Comparison of ENCODE assay signal across 7 mouse cellular contexts in the genomic region with DNA sequence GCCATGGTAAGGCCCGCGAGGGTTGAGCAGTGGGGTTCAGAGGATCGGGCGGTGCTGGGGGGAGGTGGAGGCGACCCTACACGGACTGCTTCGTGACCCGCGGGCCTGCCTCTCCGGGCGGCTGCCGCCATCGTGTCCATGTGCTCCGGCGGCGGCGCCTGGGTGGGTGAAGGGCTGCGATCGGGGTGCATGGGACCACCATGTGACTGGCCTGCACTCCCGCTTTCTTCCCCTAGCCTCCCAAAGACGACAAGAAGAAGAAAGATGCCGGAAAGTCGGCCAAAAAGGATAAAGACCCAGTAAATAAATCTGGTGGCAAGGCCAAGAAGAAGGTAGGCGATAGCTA. TPM values are rescaled to one million over a fixed set of nuclear protein-coding genes. Genes with fewer than 3 reads are reported as not detected.
DNase-seq lines count a peak whose midpoint lies in the region; ATAC-seq and TF ChIP-seq lines count a peak whose summit lies in the region.

No protein-coding gene starts in this region.

- H3K27ac ChIP-seq in lung, postnatal 0 days (ENCODE audit: low read length): peak overlapping the region; percentile 90
- peak overlapping the region; percentile 95 for H3K27ac ChIP-seq in limb, embryonic 12.5 days
- peak overlapping the region; percentile 95 for H3K27ac ChIP-seq in stomach, embryonic 14.5 days (ENCODE audit: low read length)

- no peak for DNase-seq in lung, postnatal 0 days (ENCODE audit: low spot score)
- DNase-seq in lung, postnatal 10 days: no peak
- no peak for DNase-seq in embryo, embryonic 11 days

- peaks cover 26% of the 10 kb centered on the region for H3K36me3 ChIP-seq in lung, postnatal 0 days (ENCODE audit: insufficient read depth, low read length)
- peaks cover 73% of the 10 kb centered on the region for H3K36me3 ChIP-seq in erythroblast, embryonic 14.5 days (ENCODE audit: control insufficient read depth)
- peaks cover 71% of the 10 kb centered on the region for H3K36me3 ChIP-seq in limb, embryonic 12.5 days
- H3K36me3 ChIP-seq in stomach, embryonic 14.5 days (ENCODE audit: control insufficient read depth, insufficient read depth, low read length): peaks cover 65% of the 10 kb centered on the region

- H3K9ac ChIP-seq in lung, postnatal 0 days (replicated peaks; ENCODE audit: low read depth): peak overlapping the region; percentile 89
- H3K9ac ChIP-seq in limb, embryonic 12.5 days (replicated peaks): peak overlapping the region; percentile 86
- peak overlapping the region; percentile 84 for H3K9ac ChIP-seq in stomach, embryonic 14.5 days (replicated peaks; ENCODE audit: low read depth, low read length)

- H3K4me3 ChIP-seq in lung, postnatal 0 days (ENCODE audit: low read depth, low read length): peak overlapping the region; percentile 79
- H3K4me3 ChIP-seq in erythroblast, embryonic 14.5 days (replicated peaks): peak overlapping the region; percentile 66
- peak overlapping the region; percentile 84 for H3K4me3 ChIP-seq in limb, embryonic 12.5 days (replicated peaks)
- H3K4me3 ChIP-seq in stomach, embryonic 14.5 days (ENCODE audit: low read depth, low read length): peak overlapping the region; percentile 77

- under 1% methylated on average over 24 of the region's 24 CpGs for WGBS in lung, postnatal 0 days
- WGBS in limb, embryonic 12.5 days: under 1% methylated on average over 24 of the region's 24 CpGs
- WGBS in stomach, embryonic 14.5 days: under 1% methylated on average over 24 of the region's 24 CpGs

- TF ChIP-seq CTCF in lung, postnatal 0 days (IDR thresholded peaks at IDR 0.05): no peak

- H3K4me1 ChIP-seq in lung, postnatal 0 days (ENCODE audit: insufficient read depth, low read depth, low read length): peaks cover 3% of the 10 kb centered on the region; the same call in 1 of the 2 replicates
- peaks cover 54% of the 10 kb centered on the region for H3K4me1 ChIP-seq in erythroblast, embryonic 14.5 days (ENCODE audit: control insufficient read depth)
- peaks cover 9% of the 10 kb centered on the region for H3K4me1 ChIP-seq in limb, embryonic 12.5 days (replicated peaks)
- H3K4me1 ChIP-seq in stomach, embryonic 14.5 days (ENCODE audit: control insufficient read depth, insufficient read depth, low read length): no peaks in the 10 kb centered on the region

- no peak for TF ChIP-seq EP300 in lung, postnatal 0 days (IDR thresholded peaks at IDR 0.05)

- H3K9me3 ChIP-seq in lung, postnatal 0 days (ENCODE audit: low read length): no peaks in the 10 kb centered on the region
- H3K9me3 ChIP-seq in erythroblast, embryonic 14.5 days (ENCODE audit: control insufficient read depth, low read length): no peaks in the 10 kb centered on the region
- H3K9me3 ChIP-seq in limb, embryonic 12.5 days: no peaks in the 10 kb centered on the region
- H3K9me3 ChIP-seq in stomach, embryonic 14.5 days (ENCODE audit: control insufficient read depth, low read depth, low read length): no peaks in the 10 kb centered on the region

- no peaks in the 10 kb centered on the region for H3K27me3 ChIP-seq in lung, postnatal 0 days (replicated peaks; ENCODE audit: insufficient read depth, low read length)
- H3K27me3 ChIP-seq in erythroblast, embryonic 14.5 days (ENCODE audit: control insufficient read depth): no peaks in the 10 kb centered on the region
- no peaks in the 10 kb centered on the region for H3K27me3 ChIP-seq in limb, embryonic 12.5 days
- H3K27me3 ChIP-seq in stomach, embryonic 14.5 days (ENCODE audit: control insufficient read depth, insufficient read depth, low read length): no peaks in the 10 kb centered on the region

- peak overlapping the region; percentile 56 for H3K4me2 ChIP-seq in lung, postnatal 0 days (replicated peaks; ENCODE audit: low read depth, low read length)
- peak overlapping the region; percentile 80 for H3K4me2 ChIP-seq in limb, embryonic 12.5 days
- peak overlapping the region; percentile 70 for H3K4me2 ChIP-seq in stomach, embryonic 14.5 days (replicated peaks; ENCODE audit: low read depth, low read length)

- ATAC-seq in lung, postnatal 0 days: peak; percentile 33; the same call in 1 of the 2 replicates
- no peak; the same call in 1 of the 2 replicates for ATAC-seq in limb, embryonic 12.5 days (ENCODE audit: insufficient number of reproducible peaks, insufficient read depth, low FRiP score, low TSS enrichment, low read depth)
- ATAC-seq in stomach, embryonic 14.5 days (ENCODE audit: insufficient number of reproducible peaks, insufficient read depth, low FRiP score, low read depth): no peak; the same call in 1 of the 2 replicates
- ATAC-seq in inflammation-experienced regulatory T-cells, adult 6 months: no peak

RNA-seq across cellular contexts. Expression of gene Trappc4, which starts 0.3 kb away (rescaled TPM):
- 133 and 136 TPM in 2 replicates for polyA plus RNA-seq in lung, postnatal 0 days (2015; fragmentation: Nextera tagmentation; extraction: Ambion mirVana)
- polyA plus RNA-seq in erythroblast, embryonic 14.5 days (2012): 0.37 and 0.65 TPM in 2 replicates
- polyA plus RNA-seq in limb, embryonic 12.5 days (2016; fragmentation: Nextera tagmentation; extraction: Ambion mirVana): 147 and 161 TPM in 2 replicates
- polyA plus RNA-seq in stomach, embryonic 14.5 days (2014; fragmentation: Nextera tagmentation; extraction: Ambion mirVana): 118 and 123 TPM in 2 replicates
- polyA plus RNA-seq in inflammation-experienced regulatory T-cells, adult 6 months (2017; shearing (Covaris generic)): 100 to 1,000 TPM; 128 to 165 (median 154) TPM

RNA-seq across cellular contexts. Expression of gene Rps25, which starts 0.8 kb away (rescaled TPM):
- polyA plus RNA-seq in lung, postnatal 0 days (2015; fragmentation: Nextera tagmentation; extraction: Ambion mirVana): 1,758 and 2,031 TPM in 2 replicates
- polyA plus RNA-seq in erythroblast, embryonic 14.5 days (2012): 16.3 and 35.8 TPM in 2 replicates
- 2,041 and 2,143 TPM in 2 replicates for polyA plus RNA-seq in limb, embryonic 12.5 days (2016; fragmentation: Nextera tagmentation; extraction: Ambion mirVana)
- polyA plus RNA-seq in stomach, embryonic 14.5 days (2014; fragmentation: Nextera tagmentation; extraction: Ambion mirVana): 2,532 and 2,694 TPM in 2 replicates
- polyA plus RNA-seq in inflammation-experienced regulatory T-cells, adult 6 months (2017; shearing (Covaris generic)): 1,000 to 10,000 TPM; 2,506 to 3,849 (median 3,609) TPM

RNA-seq across cellular contexts. Expression of gene Ccdc84, which starts 10.6 kb away (rescaled TPM):
- 24.2 and 24.5 TPM in 2 replicates for polyA plus RNA-seq in lung, postnatal 0 days (2015; fragmentation: Nextera tagmentation; extraction: Ambion mirVana)
- 1.1 and 1.5 TPM in 2 replicates for polyA plus RNA-seq in erythroblast, embryonic 14.5 days (2012)
- polyA plus RNA-seq in limb, embryonic 12.5 days (2016; fragmentation: Nextera tagmentation; extraction: Ambion mirVana): 35.1 and 38.4 TPM in 2 replicates
- polyA plus RNA-seq in stomach, embryonic 14.5 days (2014; fragmentation: Nextera tagmentation; extraction: Ambion mirVana): 27.0 and 30.7 TPM in 2 replicates
- 10 to 100 TPM; 13.6 to 35.6 (median 25.7) TPM for polyA plus RNA-seq in inflammation-experienced regulatory T-cells, adult 6 months (2017; shearing (Covaris generic))

RNA-seq across cellular contexts. Expression of gene Slc37a4, which starts 11.1 kb away (rescaled TPM):
- 14.7 and 17.7 TPM in 2 replicates for polyA plus RNA-seq in lung, postnatal 0 days (2015; fragmentation: Nextera tagmentation; extraction: Ambion mirVana)
- polyA plus RNA-seq in erythroblast, embryonic 14.5 days (2012): 0.23 and 0.31 TPM in 2 replicates
- polyA plus RNA-seq in limb, embryonic 12.5 days (2016; fragmentation: Nextera tagmentation; extraction: Ambion mirVana): 11.1 and 12.8 TPM in 2 replicates
- 22.3 and 23.7 TPM in 2 replicates for polyA plus RNA-seq in stomach, embryonic 14.5 days (2014; fragmentation: Nextera tagmentation; extraction: Ambion mirVana)
- 10 to 100 TPM; 13.6 to 24.2 (median 18.2) TPM for polyA plus RNA-seq in inflammation-experienced regulatory T-cells, adult 6 months (2017; shearing (Covaris generic))

RNA-seq across cellular contexts. Expression of gene Hyou1, which starts 28.4 kb away (rescaled TPM):
- polyA plus RNA-seq in lung, postnatal 0 days (2015; fragmentation: Nextera tagmentation; extraction: Ambion mirVana): 11.1 and 11.4 TPM in 2 replicates
- 0.69 and 0.80 TPM in 2 replicates for polyA plus RNA-seq in erythroblast, embryonic 14.5 days (2012)
- polyA plus RNA-seq in limb, embryonic 12.5 days (2016; fragmentation: Nextera tagmentation; extraction: Ambion mirVana): 34.0 and 36.4 TPM in 2 replicates
- polyA plus RNA-seq in stomach, embryonic 14.5 days (2014; fragmentation: Nextera tagmentation; extraction: Ambion mirVana): 22.1 and 29.4 TPM in 2 replicates
- polyA plus RNA-seq in inflammation-experienced regulatory T-cells, adult 6 months (2017; shearing (Covaris generic)): 10 to 100 TPM; 14.0 to 21.4 (median 18.2) TPM

Comparison
In these comparisons a context has a peak if more than half of its experiments do, and no peak if none do; other contexts are left out.
1. RNA of gene Trappc4, which starts 0.3 kb away (polyA plus RNA-seq): 147 to 161 TPM in limb, embryonic 12.5 days, 128 to 165 TPM in inflammation-experienced regulatory T-cells, adult 6 months, 133 to 136 TPM in lung, postnatal 0 days and 118 to 123 TPM in stomach, embryonic 14.5 days; 0.37 to 0.65 TPM in erythroblast, embryonic 14.5 days; every median in the first group is over 10 times any median in the second.
2. RNA of gene Rps25, which starts 0.8 kb away (polyA plus RNA-seq): 2,506 to 3,849 TPM in inflammation-experienced regulatory T-cells, adult 6 months, 2,532 to 2,694 TPM in stomach, embryonic 14.5 days, 2,041 to 2,143 TPM in limb, embryonic 12.5 days and 1,758 to 2,031 TPM in lung, postnatal 0 days; 16.3 to 35.8 TPM in erythroblast, embryonic 14.5 days; every median in the first group is over 10 times any median in the second.
3. Peak in every context shown above with its lines, with median percentiles within 50 percentile points of each other: H3K27ac ChIP-seq, H3K4me2 ChIP-seq, H3K4me3 ChIP-seq and H3K9ac ChIP-seq.